Comparison of ENCODE assay signal across 8 mouse cellular contexts in the genomic region with DNA sequence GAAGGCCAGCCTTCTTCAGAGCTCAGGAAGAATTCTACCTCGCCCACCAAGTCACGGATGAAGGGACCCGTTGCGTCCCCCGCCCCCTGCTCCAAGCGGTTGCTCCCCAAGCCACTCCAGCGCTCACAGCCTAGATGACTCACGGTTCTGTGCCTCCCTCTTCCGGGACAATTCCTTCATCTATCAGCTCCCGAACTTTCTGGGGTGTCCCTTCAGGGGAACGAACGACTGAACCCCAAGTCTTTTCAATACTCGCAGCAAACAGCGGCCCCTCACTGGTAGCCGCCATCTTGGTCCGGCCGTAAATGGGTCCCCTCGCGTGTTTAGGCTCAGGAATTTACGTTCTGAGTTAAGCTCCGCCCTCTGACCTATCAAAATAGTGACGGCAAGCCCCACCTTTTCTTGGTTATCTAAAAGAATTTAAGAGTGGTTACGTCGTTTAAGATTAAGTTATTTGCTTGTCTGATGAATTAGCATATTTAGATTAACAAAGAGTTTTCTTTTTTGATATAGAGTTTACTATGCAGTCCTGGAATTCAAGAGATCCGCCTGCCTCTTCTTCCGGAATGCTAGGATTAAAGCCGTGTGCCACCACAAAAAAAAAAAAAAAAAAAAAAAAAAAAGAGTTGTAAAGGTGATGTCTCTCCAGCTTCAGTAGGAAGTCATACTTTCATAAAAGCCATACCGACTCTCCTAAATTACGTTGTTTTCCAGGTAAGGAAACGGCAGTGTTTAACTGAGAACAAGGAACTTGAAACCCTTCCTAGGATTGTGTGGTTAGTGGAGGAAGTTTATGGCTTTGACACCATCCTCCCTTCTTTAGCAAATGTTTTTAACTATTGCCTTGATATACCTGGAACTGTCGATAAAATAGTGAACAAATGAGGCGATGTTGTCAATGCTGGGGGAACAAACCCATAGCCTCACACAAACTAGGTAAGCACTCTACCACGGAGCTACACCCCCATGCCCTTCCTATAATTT. TPM values are rescaled to one million over a fixed set of nuclear protein-coding genes. Genes with fewer than 3 reads are reported as not detected.
A peak's percentile ranks its signal among the peaks of the same experiment; 100 is the strongest.
DNase-seq lines count a peak whose midpoint lies in the region; ATAC-seq lines count a peak whose summit lies in the region.

A gene (minus strand): TSS at position 315 of the 984 bp plus-strand sequence.

- H3K9me3 ChIP-seq in hindbrain, embryonic 16.5 days (ENCODE audit: control insufficient read depth, low read length) = no peaks in the 10 kb centered on the region

- H3K27me3 ChIP-seq in hindbrain, embryonic 16.5 days (replicated peaks; ENCODE audit: control insufficient read depth, insufficient read depth, low read length) = no peaks in the 10 kb centered on the region

- H3K36me3 ChIP-seq in hindbrain, embryonic 16.5 days (ENCODE audit: control insufficient read depth, insufficient read depth, low read length) = peaks cover 8% of the 10 kb centered on the region; the same call in 1 of the 2 replicates
- peaks cover 11% of the 10 kb centered on the region; the same call in 1 of the 2 replicates for H3K36me3 ChIP-seq in macrophage (ENCODE audit: inconsistent target)

- H3K9ac ChIP-seq in hindbrain, embryonic 16.5 days (ENCODE audit: low read depth, low read length) = peak within 1 kb of the TSS; percentile 81

- peak within 1 kb of the TSS; percentile 58 for H3K4me2 ChIP-seq in hindbrain, embryonic 16.5 days (ENCODE audit: low read length)

- peak; percentile 73 for DNase-seq in WW6 (ENCODE audit: low read depth, low spot score)
- DNase-seq in cerebellum, postnatal 36 days = peak; percentile 71 to 79
- DNase-seq in gastrocnemius, adult 18-20 months (ENCODE audit: low spot score) = peak; percentile 81
- DNase-seq in left cerebral cortex, adult 18-20 months (ENCODE audit: low spot score in 2 of 2) = peak; percentile 75 to 77
- peak; percentile 80 for DNase-seq in right cerebral cortex, adult 18-20 months
- peak; percentile 68 for DNase-seq in urinary bladder, postnatal 25 days (ENCODE audit: low spot score)

- peaks cover 3% of the 10 kb centered on the region for H3K4me1 ChIP-seq in hindbrain, embryonic 16.5 days (ENCODE audit: control insufficient read depth, insufficient read depth, low read depth, low read length)

- peak within 1 kb of the TSS; percentile 75 for H3K27ac ChIP-seq in hindbrain, embryonic 16.5 days (ENCODE audit: low read depth, low read length)
- peak within 1 kb of the TSS; percentile 53 for H3K27ac ChIP-seq in macrophage

- peak; percentile 90 for ATAC-seq in hindbrain, embryonic 16.5 days

- peaks cover 25% of the 10 kb centered on the region for H3K79me2 ChIP-seq in macrophage (ENCODE audit: inconsistent target)

- H3K4me3 ChIP-seq in hindbrain, embryonic 16.5 days (ENCODE audit: low read length) = peak within 1 kb of the TSS; percentile 82
- peak within 1 kb of the TSS; percentile 97 for H3K4me3 ChIP-seq in macrophage (ENCODE audit: inconsistent target)

- WGBS in hindbrain, embryonic 16.5 days = 20% methylated on average over 33 of the region's 33 CpGs
- whole genome bisulfite sequencing in macrophage (ENCODE audit: missing documents) = 5% methylated on average over 33 of the region's 33 CpGs

RNA-seq across cellular contexts. Expression of the gene that starts here (rescaled TPM):
- 10 to 100 TPM; 16.3 to 18.5 TPM for total RNA-seq in gastrocnemius, adult 18-20 months (2021)
- 65.5 and 68.2 TPM in 2 replicates for polyA plus RNA-seq in hindbrain, embryonic 16.5 days (2015; fragmentation: Nextera tagmentation; extraction: Ambion mirVana)
- 10 to 100 TPM; 24.7 to 29.3 TPM for total RNA-seq in left cerebral cortex, adult 18-20 months (2021)
- 10 to 100 TPM; 10.1 to 32.2 (median 21.4) TPM for total RNA-seq in macrophage (2018; cell fraction: chromatin; rRNA removed)
- total RNA-seq in macrophage (2018; cell fraction: cytosol; rRNA removed) = 10 to 100 TPM; 10.4 to 17.4 (median 14.4) TPM
- 10 to 100 TPM in 23 of 26 experiments, 1 to 10 TPM in 3; 8.0 to 21.1 (median 13.4) TPM for total RNA-seq in macrophage (2018; cell fraction: nucleus; rRNA removed)
- 14.1 to 15.8 TPM (median 15.2 TPM) in 3 replicates for polyA plus RNA-seq in macrophage (2018)

Comparison
In these comparisons a context has a peak if more than half of its experiments do, and no peak if none do; other contexts are left out.
1. Peak in every context shown above with its lines: DNase-seq, ATAC-seq, H3K4me3 ChIP-seq and H3K27ac ChIP-seq.